Mouse (Mus musculus) layer of hippocampus, adult 9-11 months (tissue): ENCODE data around the gene Fktn.
"Not testable (repeated sequence)": the region's sequence is repeated elsewhere in the genome, so short reads cannot be mapped to it uniquely, and the experiment has no call there.

Experiments
- DNase-seq: peaks from one replicate; pipeline ENCODE4 v3.0.0; 2022

The Fktn gene

GRCm38 (mm10) chr4:53713704-53714050 lies at the start of gene Fktn:
Fktn (plus strand) TSS chr4:53713998.
- DNase-seq = no peak

GRCm38 (mm10) chr4:53682092-53682491 lies 31.7 kb upstream of the Fktn start:
- no peak for DNase-seq

- DNase-seq = no peak
These were observed 24.8 kb upstream of the Fktn start for GRCm38 (mm10) chr4:53688965-53689364.

GRCm38 (mm10) chr4:53691418-53691817 lies 22.4 kb upstream of the Fktn start:
- no peak for DNase-seq

- DNase-seq = not testable (repeated sequence)
These were observed 4.6 kb upstream of the Fktn start for GRCm38 (mm10) chr4:53709166-53709565.

GRCm38 (mm10) chr4:53710021-53710420 lies 3.8 kb upstream of the Fktn start:
- no peak for DNase-seq

GRCm38 (mm10) chr4:53710555-53711328 lies 3.1 kb upstream of the Fktn start:
- DNase-seq = no peak

GRCm38 (mm10) chr4:53714051-53714814 lies 435 bp downstream of the Fktn start:
- DNase-seq = peak; percentile 93

GRCm38 (mm10) chr4:53715977-53716376 lies 2.2 kb downstream of the Fktn start:
- DNase-seq = no peak

- DNase-seq = no peak
These were observed 3.7 kb downstream of the Fktn start for GRCm38 (mm10) chr4:53717546-53717945.

- no peak for DNase-seq
These were observed 4.5 kb downstream of the Fktn start for GRCm38 (mm10) chr4:53718261-53718660.

GRCm38 (mm10) chr4:53722506-53722905 lies 8.7 kb downstream of the Fktn start:
- peak; percentile 67 for DNase-seq

- not testable (repeated sequence) for DNase-seq
These were observed 12.3 kb downstream of the Fktn start for GRCm38 (mm10) chr4:53726100-53726499.

GRCm38 (mm10) chr4:53728121-53728520 lies 14.3 kb downstream of the Fktn start:
- DNase-seq = no peak

GRCm38 (mm10) chr4:53738956-53739616 lies 25.3 kb downstream of the Fktn start:
- DNase-seq = peak; percentile 59

GRCm38 (mm10) chr4:53749831-53750230 lies 36.0 kb downstream of the Fktn start:
- DNase-seq = no peak

GRCm38 (mm10) chr4:53750391-53751120 lies 36.8 kb downstream of the Fktn start:
- peak; percentile 69 for DNase-seq

- no peak for DNase-seq
These were observed 43.2 kb downstream of the Fktn start for GRCm38 (mm10) chr4:53757030-53757429.

GRCm38 (mm10) chr4:53758764-53759163 lies 45.0 kb downstream of the Fktn start:
- DNase-seq = peak; percentile 40

- no peak for DNase-seq
These were observed 45.9 kb downstream of the Fktn start for GRCm38 (mm10) chr4:53759678-53760077.

GRCm38 (mm10) chr4:53762501-53762900 lies 48.7 kb downstream of the Fktn start:
- no peak for DNase-seq

- no peak for DNase-seq
These were observed 57.3 kb downstream of the Fktn start for GRCm38 (mm10) chr4:53770958-53771735.
